Mouse (Mus musculus) urinary bladder, postnatal 10 days (tissue): ENCODE measurements around the gene Gipr.

Experiments used
- DNase-seq: peaks from one replicate; pipeline ENCODE4 v3.0.0; 2022; ENCODE audit warnings: low spot score

Gene Gipr

DNA sequence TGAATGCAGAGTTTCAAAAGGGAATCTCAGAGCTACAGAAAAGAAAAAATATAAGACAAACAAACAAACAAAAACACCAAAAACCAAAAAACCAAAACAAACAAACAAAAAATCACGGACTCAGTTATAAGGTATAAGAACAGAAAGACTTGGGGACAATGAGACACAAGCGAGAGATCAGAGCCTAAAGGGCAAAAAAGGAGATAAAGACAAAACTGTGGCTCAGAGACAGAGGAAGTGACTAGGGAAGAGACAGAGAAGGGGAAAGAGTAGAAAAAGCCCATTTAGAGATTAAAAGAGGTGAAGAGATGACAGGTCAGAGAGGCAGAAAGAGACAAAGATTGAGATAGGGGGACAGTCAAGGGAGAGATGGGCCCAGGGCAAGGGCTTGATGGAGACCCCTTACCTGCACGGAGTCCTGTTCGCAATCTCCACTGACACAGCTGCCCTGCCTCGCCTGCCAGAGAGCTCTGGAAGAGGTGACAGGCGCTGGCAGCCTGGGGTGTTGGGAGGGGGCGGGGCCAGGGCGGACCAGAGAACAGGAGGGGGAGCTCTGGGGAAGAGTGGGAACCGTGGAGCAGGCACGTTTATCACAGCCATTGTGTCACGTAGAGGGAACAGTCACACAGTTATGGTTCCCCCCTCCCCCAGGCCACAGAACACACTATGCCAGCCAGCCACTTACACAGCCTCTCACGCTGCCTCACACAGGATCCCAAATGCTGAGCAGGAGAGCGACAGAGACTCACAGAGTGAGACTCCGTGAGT, at the start of gene Gipr:
Gipr (minus strand) TSS at position 472 of the 768 bp plus-strand sequence.
- no peak for DNase-seq

DNA sequence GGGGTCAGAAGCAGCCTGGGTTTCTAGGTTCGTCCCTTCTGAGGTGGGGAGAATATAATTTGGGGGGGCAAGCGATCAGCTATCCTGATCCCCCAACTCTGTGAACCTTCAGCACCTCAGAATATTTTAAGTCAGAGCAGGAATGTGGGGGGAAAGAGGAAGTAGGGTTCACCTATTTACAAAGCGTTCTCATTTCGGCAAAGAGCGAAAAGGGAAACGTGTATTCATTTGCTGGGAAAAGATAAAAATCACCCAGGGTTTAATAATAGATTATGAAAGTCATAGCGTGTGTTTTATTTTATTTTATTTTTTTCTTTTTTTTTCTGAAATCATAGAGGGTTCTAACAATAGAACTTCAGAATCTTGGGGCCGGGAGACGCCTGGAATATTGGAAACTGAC, 49.0 kb upstream of the Gipr start:
- DNase-seq: no peak

DNA sequence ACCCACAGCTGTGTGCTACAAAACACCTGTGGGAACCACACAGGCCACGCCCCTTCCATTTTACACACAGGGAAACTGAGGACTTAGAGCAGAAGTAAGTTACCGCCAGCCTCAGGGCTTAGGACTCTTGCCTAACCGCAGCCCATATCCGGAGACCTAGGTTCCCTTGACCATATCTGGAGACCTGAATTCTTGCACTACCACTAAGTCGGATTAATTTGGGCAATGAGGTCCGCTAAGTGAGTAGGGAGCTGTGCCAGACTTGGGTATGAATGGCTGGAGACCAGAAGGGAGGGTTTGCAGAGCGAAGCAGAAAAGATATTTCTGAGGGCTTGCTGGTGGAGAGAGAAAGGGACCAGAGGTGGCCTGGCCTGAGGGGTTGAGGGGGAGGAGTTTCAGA, 48.4 kb upstream of the Gipr start:
- no peak for DNase-seq

DNA sequence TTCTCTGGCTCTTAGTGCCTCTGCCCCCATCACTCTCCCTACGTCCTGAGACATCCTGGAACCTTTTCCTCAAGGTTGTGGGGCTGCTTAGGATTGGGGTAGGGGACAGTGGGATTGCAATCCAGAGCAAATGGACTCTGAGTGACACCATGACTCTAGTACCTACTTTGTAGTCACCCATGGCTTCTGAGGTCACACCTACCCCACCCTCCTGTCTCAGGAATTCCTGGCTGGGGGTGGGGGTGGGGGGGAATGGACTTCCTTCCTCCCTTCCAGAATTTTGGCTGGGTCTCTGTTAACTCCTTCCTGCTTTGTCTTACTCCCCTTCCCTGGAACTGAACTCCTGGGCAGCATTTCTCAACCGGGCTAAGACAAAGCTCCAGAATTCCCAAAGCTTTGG, 47.5 kb upstream of the Gipr start:
- DNase-seq: no peak

DNA sequence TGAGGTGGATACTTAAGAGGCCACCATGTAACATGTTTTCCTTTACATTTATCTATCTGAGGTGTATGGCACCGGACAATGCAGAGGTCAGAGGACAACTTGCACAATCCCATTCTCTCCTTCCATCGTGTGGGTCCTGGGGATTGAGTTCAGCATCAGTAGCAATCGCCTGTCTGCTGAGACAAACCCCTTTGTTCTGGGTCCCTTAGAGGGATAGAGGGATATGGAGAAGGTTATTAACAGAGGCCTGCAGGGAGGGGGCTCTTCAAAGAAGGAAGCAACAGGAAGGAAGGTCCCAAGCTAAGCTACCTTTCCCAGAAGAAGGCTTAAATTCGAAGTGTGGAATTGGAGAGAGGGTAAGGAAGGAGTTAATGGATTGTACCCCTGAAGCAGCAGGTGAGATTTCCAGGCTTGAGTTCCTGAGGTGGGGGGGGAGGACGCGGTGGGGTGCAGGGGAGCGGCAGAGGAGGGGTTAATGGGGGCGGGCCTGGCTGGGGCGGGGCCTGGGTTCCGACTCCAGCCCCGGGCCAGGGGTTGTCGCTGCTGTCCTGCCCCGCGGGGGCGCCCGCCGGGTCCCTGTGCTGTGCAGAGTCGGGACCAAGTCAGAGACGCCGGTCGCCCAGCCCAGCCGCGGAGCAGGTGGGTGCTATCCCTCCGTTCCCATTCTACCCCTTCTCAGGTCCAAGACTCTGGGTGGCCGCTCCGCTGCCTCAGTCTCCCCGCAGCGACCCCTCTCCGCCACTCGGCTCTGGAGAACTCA, 46.2 kb upstream of the Gipr start, which contains the start of gene Gpr4:
Gpr4 (plus strand) TSS at position 543 of the 760 bp plus-strand sequence.
- no peak for DNase-seq

DNA sequence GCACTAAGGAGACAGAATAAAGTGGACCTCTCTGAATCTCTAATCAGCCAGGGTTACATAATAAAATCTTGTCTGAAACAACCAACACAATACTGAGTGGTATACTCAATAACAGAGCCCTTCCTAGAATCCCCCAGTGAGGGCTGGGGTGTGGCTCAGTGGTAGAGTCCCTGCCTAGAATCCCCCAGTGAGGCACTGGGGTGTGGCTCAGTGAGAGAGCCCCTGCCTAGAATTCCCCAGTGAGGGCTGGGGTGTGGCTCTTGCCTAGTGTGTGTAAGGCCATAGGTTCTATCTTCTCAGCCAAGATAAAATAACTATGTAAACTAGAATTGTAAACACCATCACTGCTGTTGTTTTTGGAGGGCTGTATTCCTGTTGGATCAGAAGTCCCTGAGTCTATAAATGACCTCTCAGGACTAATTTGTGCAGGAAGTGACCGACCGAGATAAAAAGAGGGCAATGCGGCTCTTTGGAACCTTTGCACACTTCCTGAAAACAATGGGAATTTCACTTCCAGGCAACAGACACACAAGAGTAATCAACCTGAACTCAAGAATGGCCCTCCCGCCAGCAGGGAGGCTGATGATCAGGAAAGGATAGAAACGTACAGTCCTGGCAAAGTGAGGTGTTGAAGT, 45.2 kb upstream of the Gipr start:
- DNase-seq: no peak

DNA sequence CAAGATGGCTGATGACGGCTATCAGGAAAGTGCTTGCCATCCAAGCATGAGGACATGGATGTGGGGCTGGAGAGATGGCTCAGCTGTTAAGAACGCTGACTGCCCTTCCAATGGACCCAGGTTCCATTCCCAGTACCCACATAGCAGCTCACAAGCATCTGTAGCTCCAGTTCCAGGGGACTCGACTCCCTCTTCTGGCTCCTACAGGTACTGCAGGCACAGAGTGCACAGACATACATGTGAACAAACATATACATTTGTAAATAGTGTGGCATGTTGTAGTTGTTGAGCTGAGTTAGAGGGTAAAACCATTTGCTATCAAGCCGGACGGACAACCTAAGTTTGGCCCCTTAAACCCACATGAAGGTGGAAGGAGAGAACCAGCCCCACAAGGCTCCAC, 44.1 kb upstream of the Gipr start:
- no peak for DNase-seq

DNA sequence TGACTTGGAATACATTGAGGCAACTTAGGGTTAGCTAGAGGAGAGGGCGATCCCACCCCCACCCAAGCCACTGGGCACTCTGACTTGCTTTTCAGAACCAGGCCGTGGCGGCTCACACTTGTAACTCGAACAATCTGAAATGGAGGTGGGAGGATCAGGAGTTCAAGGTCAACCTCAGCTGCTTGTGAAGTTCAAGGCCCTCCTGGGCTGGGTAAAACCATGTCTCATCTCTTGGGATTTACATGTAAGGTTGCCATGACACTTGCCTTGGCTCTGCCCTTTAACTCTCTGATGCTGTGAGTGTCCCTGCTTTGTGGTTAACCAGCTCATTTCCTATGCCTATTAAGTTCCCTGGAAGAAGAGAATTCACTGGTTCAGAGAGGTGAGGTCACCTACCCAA, 43.6 kb upstream of the Gipr start:
- no peak for DNase-seq

DNA sequence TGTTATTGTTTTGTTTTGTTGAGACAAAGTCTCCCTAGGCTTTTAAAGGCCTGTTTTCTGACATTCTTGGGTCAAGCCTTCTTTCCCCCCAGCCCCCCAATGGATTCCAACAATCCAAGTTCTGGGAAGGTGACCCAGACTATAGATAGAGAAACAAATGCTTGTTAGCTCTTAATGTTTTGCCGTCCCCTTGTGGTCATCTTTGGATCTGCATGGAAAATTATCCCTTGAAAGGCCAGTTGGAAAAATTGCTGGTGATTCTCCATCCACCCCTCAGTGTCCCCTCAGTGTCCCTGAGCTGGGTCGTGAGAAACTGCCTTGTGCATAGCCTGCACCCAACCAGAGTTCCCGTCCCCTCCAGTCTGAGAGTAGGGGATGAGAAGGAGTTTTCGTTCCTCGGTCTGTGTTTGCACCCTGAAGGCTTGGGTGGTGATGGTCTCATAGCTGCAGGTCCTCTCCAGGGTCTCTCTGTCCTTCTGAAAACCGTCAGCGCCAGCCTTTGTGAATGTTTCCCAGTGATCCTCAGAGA, 43.1 kb upstream of the Gipr start:
- no peak for DNase-seq

DNA sequence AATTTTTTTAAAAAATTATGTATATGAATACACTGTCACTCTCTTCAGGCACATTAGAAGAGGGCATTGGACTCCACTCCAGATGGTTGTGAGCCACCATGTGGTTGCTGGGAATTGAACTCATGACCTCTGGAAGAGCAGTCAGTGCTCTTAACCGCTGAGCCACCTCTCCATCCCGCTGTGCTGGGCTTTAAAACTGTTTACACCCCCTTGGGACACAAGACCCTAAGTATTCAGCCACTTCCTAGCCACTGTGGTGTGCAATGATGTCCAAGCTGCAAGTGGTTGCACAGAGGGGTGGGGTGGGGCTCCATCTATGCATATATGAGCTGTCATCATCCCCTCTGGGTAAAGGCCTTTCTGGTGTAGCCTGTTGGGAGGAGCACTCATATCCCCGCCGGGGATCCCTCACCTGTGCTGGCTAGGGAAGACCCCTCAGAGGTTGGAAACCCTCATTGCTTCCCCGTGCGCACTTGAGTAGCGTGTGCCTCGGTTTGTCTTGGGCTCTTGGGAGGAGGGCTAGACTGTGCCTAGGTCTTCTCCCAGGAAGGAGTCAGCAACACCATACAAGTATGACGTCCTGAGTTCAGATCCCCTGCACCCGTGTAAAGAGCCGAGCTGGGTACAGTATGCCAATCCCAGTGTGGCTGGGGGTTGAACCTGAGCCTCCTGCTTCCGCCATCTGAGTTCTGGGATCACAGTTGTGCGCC, 42.4 kb upstream of the Gipr start:
- no peak for DNase-seq

DNA sequence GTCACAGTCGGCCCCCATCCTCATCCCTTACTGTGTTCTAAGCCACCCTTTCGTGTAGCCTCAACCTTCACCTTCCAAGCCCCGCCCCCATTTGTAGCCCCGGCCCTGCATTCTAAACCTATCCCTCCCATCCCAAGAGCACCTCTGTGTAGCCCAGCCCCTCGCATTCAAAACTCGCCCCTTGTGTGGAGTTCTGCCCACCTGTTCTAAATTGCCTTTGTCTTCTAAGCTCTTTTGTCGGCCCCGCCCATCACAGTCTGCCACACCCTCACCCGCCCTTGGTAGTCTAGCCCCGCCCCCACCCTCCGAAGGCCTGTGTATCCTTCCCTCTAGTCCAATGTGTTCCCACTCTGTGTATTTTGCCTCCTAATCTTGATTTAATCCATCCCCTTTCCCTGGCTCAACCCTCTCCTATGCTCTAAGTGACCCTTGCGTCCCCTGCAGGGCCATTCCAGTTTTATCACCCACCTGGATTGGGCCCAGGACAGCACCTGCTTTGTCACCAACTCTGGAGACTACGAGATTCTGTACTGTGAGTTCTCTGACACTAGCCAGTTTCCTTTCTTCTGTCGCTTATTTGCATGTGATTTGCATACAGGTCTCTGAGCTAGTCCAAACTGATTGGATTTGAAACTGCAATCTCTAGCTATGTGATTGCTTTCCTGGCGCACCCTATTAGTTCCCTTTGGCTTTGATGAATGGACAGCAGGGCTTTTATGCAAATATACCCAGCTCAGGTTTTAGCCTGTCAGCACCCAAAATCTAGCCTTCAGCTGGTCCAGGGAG, 36.3 kb upstream of the Gipr start:
- DNase-seq: no peak

DNA sequence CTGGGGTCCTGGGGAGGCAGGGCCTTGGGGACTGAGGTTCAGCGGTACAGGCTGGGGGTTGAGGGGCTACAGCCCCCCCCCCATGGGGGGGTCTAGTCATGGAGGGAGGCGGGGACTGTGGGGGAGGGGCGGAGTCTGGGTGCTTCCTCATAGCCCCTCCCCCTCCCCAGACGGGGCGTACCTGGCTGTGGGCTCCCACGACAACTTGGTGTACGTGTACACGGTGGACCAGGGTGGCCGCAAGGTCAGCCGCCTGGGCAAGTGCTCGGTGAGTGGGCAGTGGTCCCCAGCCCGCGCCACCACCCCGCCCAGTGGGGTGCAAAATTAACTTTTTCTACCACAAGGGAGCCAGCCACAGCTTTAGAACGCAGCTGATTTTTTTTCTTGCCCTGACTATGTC, 35.7 kb upstream of the Gipr start:
- DNase-seq: no peak

DNA sequence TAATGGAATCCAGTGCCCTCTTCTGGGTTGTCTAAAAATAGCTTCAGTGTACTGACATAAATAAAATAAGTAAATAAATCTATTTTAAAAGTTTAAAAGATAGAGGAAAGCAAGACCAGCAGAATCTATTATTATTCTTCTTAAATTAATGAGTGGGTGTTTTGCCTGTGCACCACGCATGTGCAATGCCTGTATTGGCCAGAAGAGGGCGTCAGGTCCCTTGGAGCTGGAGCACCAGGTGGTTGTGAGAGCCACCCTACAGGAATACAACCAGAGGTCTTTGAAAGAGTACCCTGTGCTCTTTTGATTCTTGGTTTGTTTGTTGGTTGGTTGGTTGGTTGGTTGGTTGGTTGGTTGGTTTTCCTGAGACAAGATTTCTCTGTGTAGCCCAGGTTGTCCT, 32.1 kb upstream of the Gipr start:
- DNase-seq: no peak

DNA sequence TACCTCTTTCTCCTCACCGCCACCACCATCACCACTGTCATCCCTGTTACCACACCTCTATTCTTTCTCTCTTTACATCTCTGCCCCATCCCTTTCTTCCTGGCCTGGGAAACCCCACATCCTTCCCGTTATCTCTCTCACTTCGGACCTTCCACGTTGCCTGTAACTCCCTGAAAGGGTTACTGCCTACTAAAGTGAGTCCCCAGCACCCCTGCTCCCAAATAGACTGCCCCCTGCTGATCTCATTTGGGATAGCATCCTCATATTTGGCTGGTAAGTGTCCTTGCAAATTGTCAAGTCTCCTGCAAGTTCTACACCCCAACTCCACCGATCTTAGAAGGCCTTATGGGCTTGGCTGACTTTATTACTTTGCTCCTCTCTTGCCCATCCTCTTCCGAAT, 30.7 kb upstream of the Gipr start:
- DNase-seq: no peak

DNA sequence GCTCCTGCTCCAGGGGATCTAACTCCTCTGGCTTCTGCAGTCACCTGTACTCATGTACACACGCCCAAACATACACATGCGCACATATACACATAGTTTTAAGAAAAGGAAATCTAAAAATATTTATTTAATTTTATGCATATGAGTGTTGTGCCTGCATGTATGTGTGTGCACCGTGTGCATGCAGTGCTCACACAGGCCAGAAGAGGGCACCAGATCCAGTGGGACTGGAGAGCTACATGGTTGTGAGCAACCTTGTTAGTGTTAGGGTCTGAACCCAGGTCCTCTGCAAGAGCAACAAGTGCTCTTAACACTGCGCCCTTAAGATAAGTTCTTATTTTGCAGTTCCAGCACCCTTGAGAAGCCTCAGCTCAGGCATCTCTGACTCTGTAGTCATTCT, 28.7 kb upstream of the Gipr start:
- DNase-seq: no peak

DNA sequence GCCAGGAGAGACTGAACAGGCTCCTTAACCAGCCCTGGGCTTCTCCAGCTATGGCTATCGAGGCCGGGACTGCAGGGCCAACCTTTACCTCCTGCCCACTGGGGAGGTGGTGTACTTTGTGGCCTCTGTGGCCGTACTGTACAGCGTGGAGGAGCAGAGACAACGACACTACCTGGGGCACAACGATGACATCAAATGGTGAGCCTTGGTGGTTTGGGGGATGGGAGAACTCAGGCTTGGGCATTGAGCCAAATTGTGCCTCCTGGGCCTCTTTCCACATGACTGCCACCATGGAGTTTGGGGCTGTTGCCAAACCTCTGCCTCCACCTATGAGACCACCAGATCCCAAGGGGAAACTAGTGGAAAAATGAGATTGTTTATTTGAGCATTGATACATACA, 18.8 kb upstream of the Gipr start:
- DNase-seq: no peak

DNA sequence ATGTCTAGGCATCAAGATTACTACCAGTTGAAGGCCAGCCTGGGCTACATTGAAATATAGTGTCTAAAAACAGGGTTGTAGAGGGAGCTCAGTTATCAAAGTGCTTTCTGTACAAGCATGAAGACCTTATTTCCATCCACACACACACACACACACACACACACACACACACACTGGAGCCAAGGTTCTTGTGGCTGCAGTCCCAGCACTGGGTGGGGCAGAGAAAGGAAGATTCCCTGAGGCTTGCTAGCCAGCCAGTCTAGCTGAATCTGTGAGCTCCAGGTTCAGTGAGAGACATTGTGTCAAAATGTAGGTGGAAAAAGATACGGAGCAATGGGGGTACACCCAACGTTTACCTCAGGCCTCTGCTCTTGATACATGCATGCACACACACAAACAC, 18.3 kb upstream of the Gipr start:
- DNase-seq: no peak

DNA sequence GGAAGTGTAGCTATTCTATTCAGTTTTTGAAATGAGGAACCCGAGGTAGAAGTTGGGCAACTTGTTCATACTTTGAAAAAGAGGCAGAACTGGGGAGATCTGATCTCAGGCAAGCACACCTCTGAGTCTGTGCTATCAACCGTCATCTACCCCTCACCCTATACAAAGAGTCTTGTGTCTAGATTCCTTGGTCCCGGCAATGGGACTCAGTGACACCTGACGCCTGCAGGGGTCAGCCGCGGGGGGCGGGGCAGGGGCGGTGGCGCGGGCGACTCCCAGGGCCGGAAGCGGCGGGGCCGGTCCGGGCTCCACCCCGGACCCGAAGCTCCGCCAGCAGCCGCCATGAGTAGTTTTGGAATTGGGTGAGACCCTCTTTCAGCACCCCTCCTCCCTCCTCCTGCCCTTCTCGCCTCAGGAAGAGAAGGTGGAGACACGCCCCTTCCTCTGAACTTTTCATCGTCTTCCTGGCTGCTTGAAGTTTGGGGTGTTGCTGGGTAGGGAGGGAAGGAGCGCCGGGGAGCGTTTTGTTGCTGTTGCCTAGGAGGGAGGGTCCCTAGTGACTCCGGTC, 15.0 kb upstream of the Gipr start:
- no peak for DNase-seq

DNA sequence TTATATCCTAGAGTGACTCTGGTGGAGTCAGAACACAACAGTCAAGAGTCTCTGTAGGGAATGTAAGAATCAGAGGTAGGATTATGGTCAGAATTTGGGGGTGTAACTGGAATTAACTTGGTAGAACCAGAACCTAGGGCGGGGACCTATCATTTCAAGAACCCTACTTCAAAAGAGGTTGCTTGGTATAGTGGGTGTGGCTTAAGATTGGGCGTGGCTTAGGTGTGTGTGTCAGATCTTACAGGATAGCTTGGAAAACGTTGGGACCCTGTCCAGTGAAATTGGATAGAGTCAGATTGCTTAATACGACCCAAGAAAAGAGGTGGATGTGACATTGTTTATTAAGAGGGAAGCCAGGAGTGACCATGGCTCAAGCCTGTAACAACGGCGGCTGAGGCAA, 14.0 kb upstream of the Gipr start:
- DNase-seq: no peak

DNA sequence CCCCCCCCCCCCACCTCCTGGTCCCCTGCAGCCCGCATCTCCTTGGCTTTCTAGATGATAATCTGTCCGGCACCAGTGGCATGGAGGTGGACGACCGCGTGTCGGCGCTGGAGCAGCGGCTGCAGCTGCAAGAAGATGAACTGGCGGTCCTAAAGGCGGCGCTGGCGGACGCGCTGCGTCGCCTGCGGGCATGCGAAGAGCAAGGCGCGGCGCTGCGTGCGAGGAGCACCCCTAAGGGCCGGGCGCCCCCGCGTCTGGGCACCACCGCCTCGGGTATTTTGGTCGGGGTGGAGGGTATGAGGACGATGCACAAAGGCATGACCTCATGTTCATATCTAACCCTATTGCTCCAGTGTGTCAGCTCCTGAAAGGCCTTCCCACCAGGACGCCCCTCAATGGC, 13.2 kb upstream of the Gipr start:
- no peak for DNase-seq

DNA sequence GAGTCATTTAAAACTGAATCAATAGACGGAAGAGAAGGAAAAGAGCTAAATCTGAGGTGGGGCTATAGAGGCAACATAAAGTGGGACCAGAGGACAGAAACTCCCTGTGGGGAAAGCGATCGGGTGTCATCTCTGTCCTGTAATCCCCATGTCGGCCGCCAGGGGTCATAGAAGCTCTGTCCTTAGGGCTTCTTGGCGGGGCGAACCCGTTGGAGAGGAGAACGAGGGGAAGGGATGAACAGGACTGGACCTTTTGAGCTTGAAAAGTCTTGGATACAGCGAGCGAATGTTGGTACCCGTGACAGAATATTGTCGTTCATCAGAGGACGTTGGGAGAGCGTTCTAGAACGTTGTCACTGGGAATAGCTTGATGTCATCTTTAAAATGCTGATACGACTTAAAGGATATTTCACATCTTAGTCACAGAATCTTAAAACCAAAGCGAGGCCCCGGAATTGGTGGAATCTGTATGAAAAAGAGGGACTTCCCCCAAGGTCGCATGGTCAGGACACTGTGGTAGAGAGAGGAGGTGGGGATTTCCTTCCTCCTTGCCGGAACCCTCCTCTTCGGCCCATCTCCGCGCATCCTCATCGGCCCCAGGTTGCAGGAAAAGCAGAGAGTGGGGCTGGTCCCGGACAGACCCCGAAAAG, 12.6 kb upstream of the Gipr start:
- DNase-seq: no peak
